Mouse (Mus musculus) gastrocnemius, adult 8-10 months (tissue): ENCODE measurements around the gene Ttc25. TPM values are rescaled to one million over a fixed set of nuclear protein-coding genes. Genes with fewer than 3 reads are reported as not detected.
"Not testable (repeated sequence)": the region's sequence is repeated elsewhere in the genome, so short reads cannot be mapped to it uniquely, and the experiment has no call there.

ENCODE experiments used
- DNase-seq, 2 experiments: peaks; one replicate each; pipeline ENCODE4 v3.0.0; 2022; ENCODE audit warnings: low spot score in 2 of 2
- total RNA-seq, 4 experiments: library from RNA; stranded (reverse); gene quantifications; 2 replicates each; pipeline ENCODE4 v1.2.4; 2022

The Ttc25 gene
- total RNA-seq, 4 experiments from 2014 or later, result 0.09 to 0.51 (median 0.24) TPM

DNA sequence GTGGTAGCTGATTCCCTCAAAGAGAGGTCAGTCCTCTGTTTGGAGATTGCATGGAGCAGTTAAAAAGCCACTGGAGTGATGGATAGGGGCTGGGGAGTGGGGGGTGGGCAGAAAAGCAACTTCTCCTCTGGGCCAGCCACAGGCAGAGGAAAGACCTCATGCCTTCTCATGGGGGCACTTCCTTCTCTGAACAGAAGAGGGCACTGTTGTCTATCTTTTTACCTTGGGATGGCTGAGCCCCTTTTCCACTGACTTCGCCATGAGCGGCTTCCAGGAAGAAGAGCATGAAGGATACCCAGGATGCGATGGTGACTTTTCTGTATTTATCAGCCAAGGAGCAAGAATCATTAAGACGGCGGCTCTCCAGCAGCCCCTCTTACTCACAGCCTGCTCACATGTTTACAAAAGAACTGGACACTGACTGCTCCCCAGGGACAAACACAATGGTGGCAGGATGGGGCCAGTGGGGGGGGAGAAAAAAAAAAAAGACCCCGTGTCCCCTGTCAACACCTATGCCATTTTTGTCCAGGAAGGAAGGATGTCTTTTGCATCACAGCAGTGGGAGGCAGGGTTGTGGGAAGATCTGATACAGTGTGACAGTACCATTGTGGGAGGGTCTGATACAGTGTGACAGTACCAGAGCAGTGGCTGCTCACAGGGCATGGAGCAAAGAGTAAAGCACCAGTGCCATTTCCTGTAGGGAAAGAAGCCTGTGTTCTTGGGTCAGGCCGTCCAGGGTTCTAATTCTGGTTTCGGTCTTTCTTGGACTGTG, 25.2 kb downstream of the Ttc25 start:
- DNase-seq, result peak; percentile 43 to 62

DNA sequence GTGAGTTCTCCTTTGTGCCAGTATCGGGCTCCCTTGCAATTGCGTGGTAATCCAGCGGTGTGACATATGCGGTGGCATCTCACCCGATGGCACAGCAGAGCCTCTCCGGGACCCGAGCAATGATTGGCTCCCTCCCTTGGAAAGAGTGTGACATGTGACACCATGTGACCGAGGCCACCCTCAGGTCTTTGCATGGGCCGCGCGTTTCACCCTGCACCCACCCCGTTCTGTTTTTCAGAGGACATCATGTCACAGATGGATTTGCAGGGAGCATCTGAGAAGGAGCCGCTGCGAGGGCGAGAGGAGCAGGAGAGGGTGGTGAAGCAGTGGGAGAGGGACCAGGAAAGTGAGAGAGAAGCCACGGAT, 25.8 kb downstream of the Ttc25 start:
- no peak for DNase-seq

DNA sequence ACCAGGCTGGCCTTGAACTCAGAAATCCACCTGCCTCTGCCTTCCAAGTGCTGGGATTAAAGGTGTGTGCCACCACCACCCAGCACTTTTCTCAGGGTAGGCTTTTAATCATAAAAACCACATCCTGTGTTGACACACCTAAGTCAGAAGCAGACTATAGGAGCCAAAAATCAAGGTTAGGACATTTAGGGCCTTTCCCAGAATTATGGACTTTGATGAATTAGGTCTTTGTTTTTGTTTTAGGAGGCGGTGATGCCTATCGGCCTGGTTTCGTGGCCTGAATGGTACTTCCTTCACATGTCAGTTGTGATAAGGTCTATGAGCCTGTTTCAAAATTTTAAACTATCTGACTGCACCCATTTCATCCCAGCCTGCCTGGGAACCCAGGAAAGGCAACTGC, 28.8 kb downstream of the Ttc25 start:
- DNase-seq, result no peak

DNA sequence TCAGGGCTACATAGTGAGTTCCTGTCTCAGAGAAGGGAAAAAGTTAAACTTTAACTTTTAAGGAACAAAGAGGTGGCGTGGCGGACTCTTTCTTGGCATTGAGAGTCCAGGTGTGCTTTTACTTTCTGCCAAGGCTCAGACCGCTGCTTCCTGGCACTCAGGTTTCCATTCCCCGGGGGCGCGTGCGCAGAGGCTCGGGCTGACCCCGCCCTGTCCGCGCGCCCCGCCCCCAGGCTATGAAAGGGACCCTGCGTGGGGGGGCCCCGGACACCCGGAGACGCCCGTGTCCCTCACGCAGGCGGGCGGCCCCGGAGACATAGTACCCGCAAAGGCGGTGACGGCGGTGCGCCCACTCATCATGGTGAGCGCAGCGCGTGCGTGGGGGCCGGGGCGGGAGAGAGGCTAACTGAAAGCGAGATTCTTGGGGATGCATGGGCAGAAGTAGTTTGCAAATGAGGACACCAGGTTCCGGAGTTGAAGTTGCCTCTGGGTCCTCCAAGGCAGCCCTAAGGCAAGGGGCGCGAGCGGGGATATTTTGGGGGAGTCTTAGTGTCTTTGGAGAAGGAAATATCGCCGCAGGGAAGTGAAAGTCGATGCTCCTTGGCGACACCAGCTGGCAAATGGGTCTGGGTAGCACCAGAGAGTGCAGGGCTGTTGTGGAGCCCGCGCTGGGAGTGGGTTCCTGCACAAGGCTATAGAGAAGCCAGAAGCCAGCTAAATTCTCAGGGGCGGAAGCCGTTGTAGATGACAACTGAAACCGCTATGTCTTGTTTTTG, 29.5 kb downstream of the Ttc25 start, which contains the start of gene Cnp:
Cnp (plus strand) TSS at position 197 of the 776 bp plus-strand sequence.
- peak; percentile 59 to 60 for DNase-seq

DNA sequence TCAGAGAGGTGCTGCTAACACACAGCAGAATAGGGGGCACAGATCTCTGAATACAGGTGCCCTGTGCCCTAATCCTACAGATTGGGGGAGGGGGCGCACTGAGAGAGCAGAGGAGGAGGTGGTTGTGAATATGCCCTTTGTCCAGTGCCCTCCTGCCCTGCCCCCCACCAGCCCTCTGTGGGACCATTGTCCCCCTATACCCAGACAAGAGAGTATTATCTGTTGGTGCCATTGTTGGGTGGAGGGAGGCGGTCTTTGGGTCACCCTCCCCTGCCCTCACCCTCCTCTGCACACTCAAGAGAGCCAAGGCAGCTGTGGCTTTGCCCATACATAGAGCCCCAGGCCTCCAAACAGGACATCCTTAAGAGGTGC, 30.1 kb downstream of the Ttc25 start:
- no peak for DNase-seq

DNA sequence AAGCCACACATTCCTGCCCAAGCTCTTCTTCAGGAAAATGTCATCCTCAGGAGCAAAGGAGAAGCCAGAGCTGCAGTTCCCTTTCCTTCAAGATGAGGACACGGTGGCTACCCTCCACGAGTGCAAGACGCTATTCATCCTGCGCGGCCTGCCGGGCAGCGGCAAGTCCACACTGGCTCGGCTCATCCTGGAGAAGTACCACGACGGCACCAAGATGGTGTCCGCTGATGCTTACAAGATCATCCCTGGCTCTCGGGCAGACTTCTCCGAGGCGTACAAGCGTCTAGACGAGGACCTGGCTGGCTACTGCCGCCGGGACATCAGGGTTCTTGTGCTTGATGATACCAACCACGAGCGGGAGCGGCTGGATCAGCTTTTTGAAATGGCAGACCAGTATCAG, 30.8 kb downstream of the Ttc25 start:
- DNase-seq, result no peak

DNA sequence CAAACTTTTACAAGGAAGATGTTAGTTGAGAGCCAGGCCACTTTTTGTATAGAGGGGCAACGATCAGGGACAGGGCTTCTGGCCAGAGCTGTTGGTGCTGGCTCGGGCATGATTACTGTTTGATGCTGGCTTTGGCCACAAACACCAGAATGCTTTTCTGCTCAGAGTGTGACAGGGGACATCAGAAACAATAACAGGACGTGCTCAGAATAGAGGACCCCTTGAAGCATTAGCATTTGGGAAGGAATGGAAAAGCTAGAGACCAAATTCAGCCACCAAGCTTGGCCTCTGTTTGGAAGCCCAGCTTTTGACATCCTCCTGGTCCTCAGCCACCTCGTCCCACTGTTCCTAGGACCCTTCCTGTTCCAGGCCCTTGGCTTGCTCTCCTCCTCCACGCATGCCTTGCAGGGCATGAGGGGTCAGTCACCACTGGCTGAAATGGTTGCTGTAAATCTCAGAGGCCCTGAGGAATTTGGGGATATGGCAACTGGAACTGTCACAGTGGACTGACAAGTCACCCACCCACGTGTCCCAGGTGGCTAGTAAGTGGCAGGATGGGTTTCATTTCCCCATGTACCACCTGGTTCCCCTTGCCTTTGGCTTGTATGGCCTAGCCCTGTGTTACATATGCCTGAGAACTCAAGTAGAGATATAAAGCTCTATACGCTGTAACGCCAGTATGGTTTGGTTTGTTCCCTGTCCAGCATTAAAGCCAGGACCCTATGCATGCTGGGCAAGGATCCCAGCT, 32.6 kb downstream of the Ttc25 start:
- DNase-seq, result no peak

DNA sequence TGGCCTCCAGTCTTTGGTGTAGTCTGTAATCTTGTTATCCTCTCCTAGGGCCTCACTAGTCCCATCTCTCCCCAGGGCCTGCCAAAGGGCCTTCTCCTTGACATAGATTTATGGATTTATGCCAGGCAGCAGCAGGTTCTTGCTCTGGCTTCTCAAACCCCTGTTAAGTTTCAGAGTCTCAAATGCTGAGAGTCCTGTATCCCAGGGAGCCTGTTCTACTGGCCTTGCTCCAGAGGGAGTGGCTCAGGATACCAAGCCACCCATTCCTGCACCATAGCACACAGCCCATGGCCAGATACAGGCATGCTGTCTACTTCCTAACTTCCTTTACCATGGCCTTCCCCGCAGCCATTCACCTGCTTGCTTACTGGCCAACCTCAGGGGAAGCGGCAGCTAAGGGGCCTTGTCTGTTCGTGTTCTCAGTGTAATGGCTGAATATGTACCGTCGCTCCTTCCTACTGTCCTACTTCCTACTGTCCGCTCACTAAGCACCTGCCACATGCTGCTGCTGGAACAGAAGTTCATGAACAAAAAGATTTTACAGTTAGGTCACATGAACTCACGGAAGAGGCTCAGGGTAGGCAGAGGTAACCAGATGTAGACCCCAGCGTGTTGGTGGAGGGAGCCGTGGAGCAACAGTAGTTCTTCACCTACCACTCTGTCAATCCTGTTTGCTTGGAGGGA, 33.9 kb downstream of the Ttc25 start:
- DNase-seq, result no peak

- no peak for DNase-seq
Observed at GRCm38 (mm10) chr11:100580275-100580674, 34.9 kb downstream of the Ttc25 start.

GRCm38 (mm10) chr11:100581756-100582155, 36.3 kb downstream of the Ttc25 start:
- no peak for DNase-seq

DNA sequence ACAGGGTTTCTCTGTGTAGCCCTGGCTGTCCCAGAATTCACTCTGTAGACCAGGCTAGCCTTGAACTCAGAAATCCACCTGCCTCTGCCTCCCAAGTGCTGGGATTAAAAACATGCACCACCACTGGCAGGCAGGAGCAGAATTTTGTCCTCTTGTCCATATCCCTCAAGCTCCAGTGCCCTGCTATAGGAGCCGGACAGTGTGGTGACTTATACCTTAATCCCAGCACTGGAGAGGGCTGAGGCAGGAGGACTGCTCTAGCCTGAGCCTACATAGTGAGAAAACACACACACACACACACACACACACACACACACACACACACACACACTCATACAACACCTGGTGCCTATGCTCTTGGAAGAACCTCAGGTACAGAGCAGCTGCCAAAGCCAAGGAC, 37.0 kb downstream of the Ttc25 start:
- not testable (repeated sequence) for DNase-seq

- DNase-seq, result no peak
Observed at GRCm38 (mm10) chr11:100582836-100583235, 37.4 kb downstream of the Ttc25 start.

GRCm38 (mm10) chr11:100584561-100584961, 39.2 kb downstream of the Ttc25 start:
- no peak for DNase-seq

- no peak for DNase-seq
Observed at GRCm38 (mm10) chr11:100585148-100585547, 39.7 kb downstream of the Ttc25 start.

DNA sequence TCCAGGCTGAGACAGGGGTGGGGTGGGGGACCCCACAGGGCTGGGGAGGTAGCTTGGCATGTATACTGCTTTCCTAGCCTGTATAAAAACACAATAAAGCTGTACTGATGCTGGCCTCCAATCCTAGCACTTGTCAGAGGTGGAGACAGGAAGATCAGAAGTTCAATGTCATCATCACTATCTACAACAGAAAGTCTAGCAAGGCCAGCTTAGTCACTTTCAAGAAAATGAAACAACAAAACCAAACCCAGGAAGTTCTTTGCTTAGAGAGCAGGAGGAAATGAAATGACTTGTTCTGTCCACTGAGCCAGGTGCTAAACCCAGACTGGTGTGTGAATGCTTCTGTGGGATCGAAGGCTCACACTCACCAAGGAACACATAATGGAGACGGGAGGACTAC, 43.1 kb downstream of the Ttc25 start:
- no peak for DNase-seq

DNA sequence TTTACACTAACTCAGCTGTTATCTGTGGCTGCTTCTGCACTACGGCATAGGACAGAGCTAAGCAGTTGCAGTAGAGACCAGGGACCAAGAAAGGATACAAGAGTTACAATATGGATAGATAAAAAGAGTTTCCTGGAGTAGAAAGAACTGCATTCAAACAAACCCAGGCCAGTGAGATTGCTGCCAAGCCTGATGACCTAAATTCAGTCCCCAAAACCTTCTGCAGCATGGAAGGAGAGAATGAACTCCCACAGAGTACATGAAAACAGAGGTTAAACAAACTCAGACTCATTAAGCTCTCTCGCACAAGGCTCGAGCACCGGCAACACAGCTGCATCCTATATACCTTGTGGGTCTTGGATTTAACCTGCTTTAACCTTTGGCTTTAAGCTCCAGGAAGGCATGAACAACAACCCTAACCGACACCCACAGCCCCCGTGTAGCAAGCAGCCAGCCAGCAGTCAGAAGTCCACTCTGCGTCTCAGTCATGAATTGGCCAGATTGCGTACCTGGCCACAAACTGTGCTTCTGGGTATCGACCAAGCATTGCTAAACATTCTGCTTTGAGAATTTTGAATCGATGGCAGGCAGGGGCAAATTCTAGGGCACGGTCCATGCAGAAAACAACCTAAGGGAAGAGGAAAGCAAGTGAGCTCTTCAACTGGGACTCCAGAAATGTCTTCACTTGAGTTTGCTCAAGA, 47.1 kb downstream of the Ttc25 start:
- DNase-seq, result no peak

- DNase-seq, result no peak
Observed at GRCm38 (mm10) chr11:100594608-100595007, 49.2 kb downstream of the Ttc25 start.

DNA sequence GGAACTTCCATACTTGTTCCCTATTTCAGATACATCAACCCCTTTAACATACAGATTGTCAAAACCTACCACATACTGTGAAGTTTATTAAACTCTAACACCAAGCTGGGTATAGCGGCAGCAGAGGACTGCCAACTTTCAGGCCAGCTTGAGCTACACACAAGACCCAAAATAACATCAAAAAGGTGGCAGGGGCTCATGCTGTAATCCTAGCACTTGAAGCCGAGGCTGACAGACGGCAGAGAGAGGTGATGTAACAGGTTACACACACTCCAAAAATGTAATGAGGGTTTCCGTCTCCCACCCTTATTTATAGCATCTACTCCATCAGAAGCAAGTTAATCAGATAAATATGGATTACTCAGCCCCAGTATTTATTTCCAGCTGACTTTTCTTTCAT, 50.1 kb downstream of the Ttc25 start:
- DNase-seq, result no peak

- DNase-seq, result no peak
Observed at GRCm38 (mm10) chr11:100598074-100598473, 52.7 kb downstream of the Ttc25 start.

DNA sequence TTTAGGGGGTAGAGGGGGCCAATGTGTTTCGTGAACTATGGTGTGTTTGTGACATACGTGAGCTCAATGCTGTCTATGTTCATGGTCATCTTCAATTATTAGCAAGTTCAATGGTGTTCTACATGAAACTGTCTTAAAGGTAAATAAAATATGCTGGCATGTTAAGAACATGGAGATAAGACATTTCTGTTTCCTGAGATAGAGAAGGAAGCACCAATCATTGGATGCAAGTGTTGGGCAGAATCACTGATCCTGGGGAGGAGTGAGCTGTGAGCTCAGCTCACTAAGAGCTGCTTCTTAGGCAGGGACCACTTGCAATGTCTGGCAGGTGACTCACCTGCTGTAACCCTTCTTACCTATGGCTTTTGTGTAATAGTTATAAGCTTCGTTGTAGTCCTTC, 56.0 kb downstream of the Ttc25 start:
- DNase-seq, result no peak

DNA sequence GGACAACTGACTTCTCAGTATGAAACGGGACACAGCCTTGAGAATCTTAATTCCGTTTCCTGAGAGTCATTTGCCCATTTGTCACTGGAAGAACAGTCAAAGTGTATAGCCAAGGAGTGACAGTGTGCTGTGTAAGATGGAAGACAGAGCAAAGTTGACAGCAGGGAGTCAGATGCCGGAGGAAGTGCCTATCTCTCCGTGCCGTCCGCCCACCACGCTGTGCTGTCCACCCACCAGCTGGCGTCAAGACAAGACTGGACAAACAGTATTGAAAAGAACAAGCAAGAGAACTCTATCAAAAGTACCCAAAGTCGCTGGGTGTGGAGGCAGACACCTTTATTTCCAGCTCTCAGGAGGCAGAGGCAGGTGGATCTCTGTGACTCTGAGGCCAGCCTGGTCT, 57.7 kb downstream of the Ttc25 start:
- no peak for DNase-seq
